ENCODE assay signal across 27 mouse cellular contexts in the genomic region with DNA sequence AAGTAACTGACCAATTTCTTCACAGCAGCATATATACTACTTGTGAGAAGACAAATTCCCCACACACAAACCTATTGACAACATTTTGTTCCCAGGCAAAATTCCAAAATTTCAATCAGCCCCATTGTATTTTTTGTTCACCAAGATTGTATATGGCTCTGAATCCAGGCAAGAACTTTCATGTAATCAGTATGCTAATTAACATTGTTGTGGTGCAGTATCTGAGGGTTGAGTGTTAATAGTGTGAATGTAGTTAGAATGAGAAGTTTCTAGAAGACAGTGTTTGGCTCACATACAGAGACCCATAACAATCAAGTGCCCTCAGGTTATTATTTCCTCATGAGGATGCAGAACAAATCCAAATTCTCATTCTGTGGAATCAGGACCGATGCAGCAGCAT.
"Had no signal": no experiment of that assay in that cellular context is flagged by ENCODE, and none has a peak within 500 bp of the region (broad histone marks: within the 10 kb centered on the region; RNA-seq: fewer than 3 reads in every experiment).

No protein-coding gene starts in this region.

- DNase-seq: gastrocnemius, postnatal 14 days; gastrocnemius, postnatal 36 days; heart, adult 11 months; heart, adult 2 months; heart, postnatal 14 days; heart, postnatal 36 days; kidney, adult 11 months; kidney, adult 8-10 months; kidney, postnatal 10 days; kidney, postnatal 25 days; kidney, postnatal 4 days; liver; liver, embryonic 13.5 days; liver, postnatal 0 days had no signal

- H3K9me3 ChIP-seq: heart, embryonic 13.5 days; heart, embryonic 15.5 days; hindbrain, embryonic 13.5 days; hindbrain, embryonic 15.5 days; limb, embryonic 10.5 days; limb, embryonic 12.5 days; liver, embryonic 13.5 days; liver, embryonic 15.5 days had no signal

- ATAC-seq: hindbrain, postnatal 0 days; intestine, embryonic 16.5 days; liver, postnatal 0 days had no signal

- H3K4me2 ChIP-seq: heart, embryonic 11.5 days; heart, embryonic 13.5 days; heart, embryonic 15.5 days; hindbrain, embryonic 13.5 days; hindbrain, embryonic 15.5 days; limb, embryonic 12.5 days; liver, embryonic 11.5 days; liver, embryonic 13.5 days; liver, embryonic 15.5 days had no signal

- H3K4me1 ChIP-seq: heart, embryonic 13.5 days; heart, embryonic 15.5 days; hindbrain, embryonic 13.5 days; hindbrain, embryonic 15.5 days; limb, embryonic 10.5 days; limb, embryonic 12.5 days; liver, embryonic 13.5 days; liver, embryonic 15.5 days had no signal

- H3K9ac ChIP-seq: heart, embryonic 13.5 days; heart, embryonic 15.5 days; hindbrain, embryonic 13.5 days; hindbrain, embryonic 15.5 days; limb, embryonic 12.5 days; liver, embryonic 13.5 days; liver, embryonic 15.5 days; liver, postnatal 0 days had no signal

- H3K4me3 ChIP-seq: heart, adult 2 months; heart, embryonic 13.5 days; heart, embryonic 15.5 days; hindbrain, embryonic 13.5 days; hindbrain, embryonic 15.5 days; layer of hippocampus, adult 2 months; left cerebral cortex, adult 2 months; limb, embryonic 10.5 days; limb, embryonic 12.5 days; liver, embryonic 13.5 days; liver, embryonic 15.5 days had no signal

- H3K36me3 ChIP-seq: heart, embryonic 13.5 days; heart, embryonic 15.5 days; hindbrain, embryonic 13.5 days; hindbrain, embryonic 15.5 days; limb, embryonic 10.5 days; limb, embryonic 12.5 days; liver, embryonic 13.5 days; liver, embryonic 15.5 days had no signal

- H3K27ac ChIP-seq: heart, adult 2 months; heart, embryonic 13.5 days; heart, embryonic 15.5 days; hindbrain, embryonic 13.5 days; hindbrain, embryonic 15.5 days; hindbrain, postnatal 0 days; layer of hippocampus, adult 2 months; left cerebral cortex, adult 2 months; limb, embryonic 10.5 days; limb, embryonic 12.5 days; liver, embryonic 13.5 days; liver, embryonic 15.5 days had no signal

- H3K27me3 ChIP-seq: heart, embryonic 13.5 days; heart, embryonic 15.5 days; hindbrain, embryonic 13.5 days; hindbrain, embryonic 15.5 days; limb, embryonic 12.5 days; liver, embryonic 13.5 days; liver, embryonic 15.5 days had no signal
